ENCODE assay signal across 8 mouse cellular contexts in genomic region chr11:8302347-8303188, GRCm38 (mm10).
DNase-seq lines count a peak whose midpoint lies in the region; ATAC-seq and TF ChIP-seq lines count a peak whose summit lies in the region.

No protein-coding gene starts in this region.

- H3K79me3 ChIP-seq in C2C12 (ENCODE audit: low read depth): no peaks in the 10 kb centered on the region

- intact Hi-C loops in heart, postnatal 36 days (cut with DNase I): loop anchor here (2.0 kb wide), 1 partner anchor 1092 kb away; no protein-coding TSS in a partner anchor

- H3K27me3 ChIP-seq in C2C12 (ENCODE audit: control insufficient read depth, insufficient read depth, insufficient read length) (no peaks in the 10 kb centered on the region), Patski (peaks cover 7% of the 10 kb centered on the region)

- CTCF ChIA-PET in Patski (lab: Charles Lee): interaction anchor here (1.4 to 1.6 kb wide), 2 partner anchors 13 to 1092 kb away, joined by 3 to 4 read pairs; no protein-coding TSS in a partner anchor

- H3K79me2 ChIP-seq in C2C12 (ENCODE audit: control insufficient read depth, insufficient read depth): no peaks in the 10 kb centered on the region

- no peak overlapping the region for H3K4me3 ChIP-seq in C2C12 (ENCODE audit: insufficient read depth, poor library complexity, severe bottlenecking)

- peak; percentile 22 for TF ChIP-seq CTCF in C2C12 (IDR thresholded peaks at IDR 0.05; ENCODE audit: control insufficient read depth, insufficient read depth, insufficient read length)
- peak; percentile 71 for TF ChIP-seq CTCF in Patski (IDR thresholded peaks at IDR 0.05)

- in situ Hi-C loops in Patski (cut with MboI; ENCODE audit: low pct_unique_long_range_greater_than_20kb): loop anchor here (10.0 kb wide), 1 partner anchor 1098 kb away; no protein-coding TSS in a partner anchor

- DNase-seq in Patski (ENCODE audit: low read depth, low spot score): peak; percentile 2
- DNase-seq in embryo, embryonic 10 days (ENCODE audit: low spot score): peak; percentile 77
- peak; percentile 30 to 44 for DNase-seq in heart, postnatal 36 days
- peak; percentile 44 to 68 for DNase-seq in layer of hippocampus, adult 18-20 months (ENCODE audit: low spot score in 2 of 2)
- DNase-seq in lung, postnatal 14 days: peak; percentile 71
- peak; percentile 8 for DNase-seq in right cerebral cortex, postnatal 36 days (ENCODE audit: low spot score in 2 of 2)
- DNase-seq in thymus, postnatal 14 days: no peak

- no peak overlapping the region for H3ac ChIP-seq in C2C12 (ENCODE audit: control insufficient read depth, insufficient read length, low read depth)

- POLR2A ChIA-PET in Patski (lab: Charles Lee): no interaction called here

- H3K36me3 ChIP-seq in C2C12 (ENCODE audit: control insufficient read depth, insufficient read depth): no peaks in the 10 kb centered on the region

- peak; percentile 62 for ATAC-seq in Patski

TF ChIP-seq in C2C12, 6 proteins besides CTCF, POLR2A, EP300 and RAD21:
- TF ChIP-seq MAX (IDR thresholded peaks at IDR 0.05): no peak
- no peak for TF ChIP-seq MYOD1 (IDR thresholded peaks at IDR 0.05; ENCODE audit: control insufficient read depth, insufficient read length, low read depth)
- TF ChIP-seq CEBPB (IDR thresholded peaks at IDR 0.05; ENCODE audit: low read depth): no peak
- TF ChIP-seq USF1 (IDR thresholded peaks at IDR 0.05; ENCODE audit: low read depth): no peak
- no peak for TF ChIP-seq FOSL1 (IDR thresholded peaks at IDR 0.05; ENCODE audit: insufficient read depth, low read length, poor library complexity, severe bottlenecking)
- TF ChIP-seq MYOG (IDR thresholded peaks at IDR 0.05; ENCODE audit: control insufficient read depth, extremely low read depth, insufficient read length): no peak
